9 mouse cellular contexts compared by ENCODE assay signal in genomic region chr4:54601671-54602512, GRCm38 (mm10).
DNase-seq lines count a peak whose midpoint lies in the region; ATAC-seq and TF ChIP-seq lines count a peak whose summit lies in the region.
"Had no signal": no experiment of that assay in that cellular context is flagged by ENCODE, and none has a peak within 500 bp of the region (broad histone marks: within the 10 kb centered on the region; RNA-seq: fewer than 3 reads in every experiment).

No protein-coding gene starts in this region.

- H3K27me3 ChIP-seq in midbrain, postnatal 0 days (ENCODE audit: insufficient read depth, low read length), result no peaks in the 10 kb centered on the region
- H3K27me3 ChIP-seq: liver, embryonic 13.5 days had no signal

- H3K4me3 ChIP-seq in midbrain, postnatal 0 days (ENCODE audit: low read depth, low read length), result no peak overlapping the region
- H3K4me3 ChIP-seq: liver, embryonic 13.5 days had no signal

- no peaks in the 10 kb centered on the region for H3K9me3 ChIP-seq in midbrain, postnatal 0 days (ENCODE audit: low read length)
- H3K9me3 ChIP-seq: liver, embryonic 13.5 days had no signal

- no peaks in the 10 kb centered on the region for H3K36me3 ChIP-seq in midbrain, postnatal 0 days (ENCODE audit: insufficient read depth, low read length)
- H3K36me3 ChIP-seq: liver, embryonic 13.5 days had no signal

- DNase-seq in kidney, postnatal 10 days, result peak; percentile 30
- DNase-seq in kidney, adult 9 months, result no peak
- peak; percentile 74 to 82 for DNase-seq in cerebellum, postnatal 14 days
- DNase-seq in gastrocnemius, postnatal 10 days, result peak; percentile 12
- peak; percentile 65 for DNase-seq in midbrain, postnatal 0 days (ENCODE audit: low spot score)
- DNase-seq in spleen, adult 12 weeks (ENCODE audit: low spot score), result no peak
- DNase-seq in liver, result no peak
- no peak for DNase-seq in heart, postnatal 4 days
- DNase-seq: liver, embryonic 13.5 days had no signal

- ATAC-seq in midbrain, postnatal 0 days (ENCODE audit: low FRiP score), result peak; percentile 27; the same call in 1 of the 2 replicates

- no peak for TF ChIP-seq CTCF in midbrain, postnatal 0 days (IDR thresholded peaks at IDR 0.05)

- H3K4me2 ChIP-seq in midbrain, postnatal 0 days (ENCODE audit: low read depth, low read length, poor library complexity, severe bottlenecking), result no peak overlapping the region
- H3K4me2 ChIP-seq: liver, embryonic 13.5 days had no signal

- H3K4me1 ChIP-seq in midbrain, postnatal 0 days (ENCODE audit: insufficient read depth, low read length), result no peaks in the 10 kb centered on the region
- H3K4me1 ChIP-seq: liver, embryonic 13.5 days had no signal

- peak overlapping the region; percentile 32; the same call in 1 of the 2 replicates for H3K27ac ChIP-seq in midbrain, postnatal 0 days (ENCODE audit: low read depth, low read length)
- H3K27ac ChIP-seq: liver, embryonic 13.5 days had no signal

- WGBS in midbrain, postnatal 0 days, result 35% methylated on average over 15 of the region's 15 CpGs

- no peak overlapping the region for H3K9ac ChIP-seq in midbrain, postnatal 0 days (replicated peaks; ENCODE audit: low read length, poor library complexity, severe bottlenecking)
- H3K9ac ChIP-seq: liver, embryonic 13.5 days had no signal

Comparison
In these comparisons a context has a peak if more than half of its experiments do, and no peak if none do; other contexts are left out.
1. DNase-seq: peak in kidney, postnatal 10 days (single experiment), cerebellum, postnatal 14 days (2 of 2), gastrocnemius, postnatal 10 days (single experiment) and midbrain, postnatal 0 days (single experiment); none in kidney, adult 9 months (single experiment), spleen, adult 12 weeks (single experiment), liver (single experiment) and heart, postnatal 4 days (single experiment).